Mouse (Mus musculus) CH12.LX (cell line): ENCODE results near the gene Gm12830. TPM values are rescaled to one million over a fixed set of nuclear protein-coding genes. Genes with fewer than 3 reads are reported as not detected.

Experiments
- DNase-seq: peaks from one replicate; pipeline ENCODE4 v3.0.0-alpha.2; 2013; ENCODE audit errors: extremely low read depth
- H3K27ac ChIP-seq: 2 replicates; pipeline ENCODE4 v1.5.1; 2012; ENCODE audit warnings: low read depth, mild to moderate bottlenecking, control low read depth, moderate library complexity; ENCODE audit not compliant: insufficient read depth
- H3K27me3 ChIP-seq: replicated peaks from 2 replicates; pipeline ENCODE3; 2012; ENCODE audit warnings: inconsistent platforms
- H3K36me3 ChIP-seq, 2 experiments: replicated peaks in 1 of 2; 2 replicates each; pipeline versions ENCODE3 to v1.6.1; 2012; ENCODE audit warnings: inconsistent platforms in 1 of 2, low read length in 1 of 2, mild to moderate bottlenecking in 1 of 2, mixed read lengths in 1 of 2, moderate library complexity in 1 of 2; ENCODE audit not compliant: control insufficient read depth in 1 of 2, insufficient read depth in 1 of 2
- H3K4me1 ChIP-seq, 2 experiments: 2 replicates each; pipeline ENCODE4 v1.6.1; 2012; ENCODE audit warnings: inconsistent platforms in 1 of 2, moderate library complexity in 1 of 2; ENCODE audit not compliant: insufficient read depth in 2 of 2, control insufficient read depth in 1 of 2
- H3K4me2 ChIP-seq: 2 replicates; pipeline ENCODE4 v1.6.1; 2012; ENCODE audit warnings: low read depth, mild to moderate bottlenecking, control low read depth; ENCODE audit not compliant: poor library complexity, insufficient read depth, severe bottlenecking
- H3K4me3 ChIP-seq, 3 experiments: fragments of 150-350 bp in 1 of 3; sonication (generic) in 1 of 3; replicated peaks in 1 of 3; 2 replicates each; pipeline versions ENCODE3 to v1.5.1; 2011 to 2012; ENCODE audit warnings: low read depth in 2 of 3, low read length in 2 of 3, mild to moderate bottlenecking in 2 of 3, moderate library complexity in 2 of 3, control low read depth in 1 of 3, improper control_type of control experiment in 1 of 3, inconsistent platforms in 1 of 3, mixed read lengths in 1 of 3; ENCODE audit not compliant: poor library complexity in 1 of 3
- H3K79me2 ChIP-seq: replicated peaks from 2 replicates; pipeline ENCODE4 v1.6.1; 2012; ENCODE audit warnings: mild to moderate bottlenecking, moderate library complexity; ENCODE audit not compliant: control insufficient read depth, poor library complexity, insufficient read depth, severe bottlenecking; ENCODE audit errors: extremely low read depth
- H3K9ac ChIP-seq: 2 replicates; pipeline ENCODE4 v1.6.1; 2012; ENCODE audit warnings: low read depth, mild to moderate bottlenecking, control low read depth, moderate library complexity; ENCODE audit not compliant: insufficient read depth
- H3K9me3 ChIP-seq: replicated peaks from 2 replicates; pipeline ENCODE3; 2012; ENCODE audit warnings: low read length, inconsistent platforms, mixed read lengths
- BHLHE40 ChIP-seq: IDR thresholded peaks from 2 replicates; pipeline ENCODE4 v1.6.1; 2011; ENCODE audit warnings: mild to moderate bottlenecking, low read depth, low read length, improper control_type of control experiment
- CHD1 ChIP-seq: IDR thresholded peaks from 2 replicates; pipeline ENCODE4 v1.6.1; 2012; ENCODE audit warnings: low read depth, low read length, improper control_type of control experiment, inconsistent platforms
- CTCF ChIP-seq, 2 experiments: IDR thresholded peaks in 1 of 2; conservative IDR thresholded peaks in 1 of 2; 2 replicates each; pipeline ENCODE4 v1.5.1; 2011 to 2012; ENCODE audit warnings: low read depth in 2 of 2, low read length in 2 of 2, improper control_type of control experiment in 1 of 2, inconsistent platforms in 1 of 2, mild to moderate bottlenecking in 1 of 2, moderate library complexity in 1 of 2
- EP300 ChIP-seq: IDR thresholded peaks from 2 replicates; pipeline ENCODE4 v1.6.1; 2011; ENCODE audit warnings: low read length, improper control_type of control experiment
- GABPA ChIP-seq: IDR thresholded peaks from 2 replicates; pipeline ENCODE4 v1.6.1; 2012; ENCODE audit warnings: low read depth, low read length, improper control_type of control experiment, inconsistent platforms; ENCODE audit not compliant: insufficient replicate concordance
- HCFC1 ChIP-seq: IDR thresholded peaks from 2 replicates; pipeline ENCODE4 v1.6.1; 2012; ENCODE audit warnings: low read depth, mild to moderate bottlenecking, inconsistent platforms, low read length, improper control_type of control experiment
- JUN ChIP-seq: IDR thresholded peaks from 2 replicates; pipeline ENCODE4 v1.6.1; 2011; ENCODE audit warnings: low read depth, mild to moderate bottlenecking, low read length, improper control_type of control experiment, moderate library complexity; ENCODE audit not compliant: insufficient read depth
- KAT2A ChIP-seq: IDR thresholded peaks from 2 replicates; pipeline ENCODE4 v1.6.1; 2012; ENCODE audit warnings: low read length, improper control_type of control experiment, inconsistent platforms; ENCODE audit not compliant: insufficient replicate concordance
- MAX ChIP-seq: IDR thresholded peaks from 2 replicates; pipeline ENCODE4 v1.6.1; 2011; ENCODE audit warnings: low read length, improper control_type of control experiment
- MAZ ChIP-seq: IDR thresholded peaks from 2 replicates; pipeline ENCODE4 v1.6.1; 2012; ENCODE audit warnings: low read depth, mild to moderate bottlenecking, inconsistent platforms, low read length, improper control_type of control experiment, moderate library complexity
- MEF2A ChIP-seq: IDR thresholded peaks from 2 replicates; pipeline ENCODE4 v1.6.1; 2014; ENCODE audit warnings: low read depth, mild to moderate bottlenecking, inconsistent platforms, low read length, improper control_type of control experiment, borderline replicate concordance
- MYC ChIP-seq: IDR thresholded peaks from 2 replicates; pipeline ENCODE4 v1.6.1; 2011; ENCODE audit warnings: low read depth, mild to moderate bottlenecking, improper control_type of control experiment, low read length
- PAX5 ChIP-seq: IDR thresholded peaks from 2 replicates; pipeline ENCODE4 v1.6.1; 2012; ENCODE audit warnings: low read length, inconsistent platforms, mixed read lengths
- POLR2A ChIP-seq: IDR thresholded peaks from 2 replicates; pipeline ENCODE4 v1.6.1; 2011; ENCODE audit warnings: low read depth, mild to moderate bottlenecking, improper control_type of control experiment, low read length
- POLR2AphosphoS2 ChIP-seq: IDR thresholded peaks from 2 replicates; pipeline ENCODE4 v1.6.1; 2011; ENCODE audit warnings: low read depth, low read length, improper control_type of control experiment
- RAD21 ChIP-seq: IDR thresholded peaks from 2 replicates; pipeline ENCODE4 v1.6.1; 2011; ENCODE audit warnings: low read depth, mild to moderate bottlenecking, low read length, improper control_type of control experiment, moderate library complexity
- SMC3 ChIP-seq: IDR thresholded peaks from 2 replicates; pipeline ENCODE4 v1.6.1; 2011; ENCODE audit warnings: low read depth, low read length, improper control_type of control experiment
- TBP ChIP-seq: conservative IDR thresholded peaks from 2 replicates; pipeline ENCODE4 v1.6.1; 2011; ENCODE audit warnings: low read depth, low read length, improper control_type of control experiment
- TCF12 ChIP-seq: IDR thresholded peaks from 2 replicates; pipeline ENCODE4 v1.6.1; 2014; ENCODE audit warnings: low read depth, mild to moderate bottlenecking, inconsistent platforms, low read length, improper control_type of control experiment
- UBTF ChIP-seq: IDR thresholded peaks from 2 replicates; pipeline ENCODE4 v1.6.1; 2012; ENCODE audit warnings: low read depth, mild to moderate bottlenecking, inconsistent platforms, low read length, improper control_type of control experiment, moderate library complexity
- USF2 ChIP-seq: conservative IDR thresholded peaks from 2 replicates; pipeline ENCODE4 v1.6.1; 2011; ENCODE audit warnings: low read depth, low read length, improper control_type of control experiment
- ZC3H11A ChIP-seq: IDR thresholded peaks from 2 replicates; pipeline ENCODE4 v1.6.1; 2012; ENCODE audit warnings: low read depth, mild to moderate bottlenecking, inconsistent platforms, low read length, improper control_type of control experiment
- ZKSCAN1 ChIP-seq: IDR thresholded peaks from 2 replicates; pipeline ENCODE4 v1.6.1; 2012; ENCODE audit warnings: low read depth, inconsistent platforms, low read length, improper control_type of control experiment, borderline replicate concordance
- dilution Hi-C: fragments of 300-500 bp; cut with MboI; formaldehyde crosslinking; loops from 2 replicates; pipeline ENCODE4 v1.14.3; 2020; ENCODE audit warnings: low sequenced_read_pairs; ENCODE audit not compliant: extremely low pct_unique_long_range_greater_than_20kb, extremely low pct_ligation_motif_present
- in situ Hi-C: fragments of 300-500 bp; cut with MboI; formaldehyde crosslinking; loops from 3 replicates; pipeline ENCODE4 v1.14.3; 2019; ENCODE audit warnings: low sequenced_read_pairs, low pct_ligation_motif_present, low pct_unique_long_range_greater_than_20kb, mixed read lengths
- polyA plus RNA-seq: library from polyadenylated mRNA; unstranded; fragments of >175 nt; gene quantifications from 2 replicates; pipeline ENCODE4 v1.2.1, GENCODE M21; 2012; ENCODE audit warnings: low read depth; ENCODE audit not compliant: insufficient read length
- total RNA-seq, 2 experiments: library from RNA; depleted of rRNA; stranded (reverse); fragments of 300-350 nt in 1 of 2; fragments of >200 nt in 1 of 2; gene quantifications; 2 replicates each; pipeline ENCODE4 v1.2.3; 2012 to 2014

Gene Gm12830
- total and polyA plus RNA-seq, 3 experiments: not detected

DNA sequence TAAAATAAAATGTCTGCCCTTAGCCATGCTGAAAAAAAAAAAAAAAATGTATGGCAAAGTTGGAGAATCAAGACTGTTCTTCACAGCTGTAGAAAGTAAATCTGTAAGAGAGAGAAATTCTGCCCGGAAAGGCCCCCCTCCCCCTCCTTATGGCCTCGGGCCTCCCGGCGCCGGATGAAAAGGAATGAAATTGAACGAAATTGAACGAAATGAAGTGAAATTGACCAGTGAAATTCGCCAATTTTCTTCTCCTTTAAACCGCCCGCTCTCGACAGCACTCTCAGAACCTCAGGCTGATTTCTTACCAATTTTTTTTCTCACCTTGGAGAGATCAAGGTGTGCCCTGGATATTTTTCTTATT, 81.9 kb downstream of the Gm12830 start:
- no peaks in the 10 kb centered on the region for H3K79me2 ChIP-seq
- peaks cover 15% of the 10 kb centered on the region for H3K9me3 ChIP-seq
- TF ChIP-seq USF2 (no peak), JUN (no peak), CHD1 (no peak), POLR2AphosphoS2 (no peak), ZKSCAN1 (no peak), MAZ (no peak), UBTF (no peak), RAD21 (no peak)
- no peak overlapping the region for H3K4me3 ChIP-seq
- H3K9ac ChIP-seq: no peak overlapping the region
- dilution Hi-C loops (no loop called here), in situ Hi-C loops (no loop called here)
- no peak overlapping the region for H3K27ac ChIP-seq
- H3K36me3 ChIP-seq: no peaks in the 10 kb centered on the region
- no peak for DNase-seq
- no peaks in the 10 kb centered on the region for H3K4me1 ChIP-seq
- H3K27me3 ChIP-seq: peaks cover 63% of the 10 kb centered on the region
- no peak overlapping the region for H3K4me2 ChIP-seq

DNA sequence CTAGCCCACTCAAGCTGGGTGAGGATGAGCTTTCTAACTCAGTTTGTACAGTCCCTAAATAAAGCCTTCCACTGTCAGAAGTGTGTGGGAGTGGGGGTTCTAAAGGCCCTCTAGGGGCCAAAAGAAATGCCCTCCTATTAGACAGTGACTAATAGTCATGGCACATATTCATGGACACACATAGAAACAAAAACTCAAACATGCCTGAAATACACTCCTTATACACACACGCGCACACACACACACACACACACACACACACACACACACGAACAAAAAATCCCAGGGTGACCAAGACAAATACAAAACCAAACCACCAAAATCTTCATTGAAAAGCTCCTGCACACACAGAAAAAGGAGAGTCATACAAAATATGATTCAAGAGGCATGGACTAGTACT, 84.0 kb downstream of the Gm12830 start:
- Histone ChIP-seq H3K4me3 (no peak overlapping the region), H3K27me3 (peaks cover 43% of the 10 kb centered on the region), H3K9ac (no peak overlapping the region), H3K4me1 (peaks cover 0 to 1% of the 10 kb centered on the region in 2 experiments; a peak in 2 of 4 replicates), H3K27ac (no peak overlapping the region), H3K79me2 (no peaks in the 10 kb centered on the region), H3K9me3 (peaks cover 15% of the 10 kb centered on the region), H3K4me2 (no peak overlapping the region), H3K36me3 (no peaks in the 10 kb centered on the region)
- no peak for DNase-seq
- in situ Hi-C loops: no loop called here
- dilution Hi-C loops: no loop called here
- TF ChIP-seq POLR2AphosphoS2: no peak
- TF ChIP-seq BHLHE40: no peak
- no peak for TF ChIP-seq CTCF (conservative IDR thresholded peaks at IDR 0.05 in 1 of 2, IDR thresholded peaks at IDR 0.05 in 1 of 2; ENCODE audit: low read depth in 2 of 2, low read length in 2 of 2)
- TF ChIP-seq EP300: no peak
- no peak for TF ChIP-seq GABPA
- TF ChIP-seq CHD1: no peak
- no peak for TF ChIP-seq USF2
- TF ChIP-seq TCF12: no peak
- TF ChIP-seq PAX5: no peak
- TF ChIP-seq RAD21: no peak
- no peak for TF ChIP-seq MYC
- no peak for TF ChIP-seq ZC3H11A
- TF ChIP-seq TBP: no peak
- TF ChIP-seq MEF2A: no peak
- no peak for TF ChIP-seq HCFC1
- TF ChIP-seq KAT2A: no peak
- TF ChIP-seq UBTF: no peak
- TF ChIP-seq MAX: no peak
- TF ChIP-seq POLR2A: no peak
- TF ChIP-seq SMC3: no peak

Other genes starting within 250 kb of the Gm12830 start
- 0.17 TPM in 2 replicates for gene Foxd2, start 87.2 kb downstream of the Gm12830 start, total RNA-seq (2012; rRNA removed)
- gene Foxd2, start 87.2 kb downstream of the Gm12830 start, total RNA-seq (2014; rRNA removed): not detected in 2 replicates
- 0.14 and 0.19 TPM in 2 replicates for gene Foxd2, start 87.2 kb downstream of the Gm12830 start, polyA plus RNA-seq
- not detected in 2 replicates for gene Foxe3, start 104.3 kb downstream of the Gm12830 start, total RNA-seq (2012; rRNA removed)
- not detected in 2 replicates for gene Foxe3, start 104.3 kb downstream of the Gm12830 start, total RNA-seq (2014; rRNA removed)
- not detected in 2 replicates for gene Foxe3, start 104.3 kb downstream of the Gm12830 start, polyA plus RNA-seq
- gene Cmpk1, start 165.5 kb downstream of the Gm12830 start, total RNA-seq (2012; rRNA removed): 27.2 and 35.9 TPM in 2 replicates
- gene Cmpk1, start 165.5 kb downstream of the Gm12830 start, total RNA-seq (2014; rRNA removed): 115 and 127 TPM in 2 replicates
- gene Cmpk1, start 165.5 kb downstream of the Gm12830 start, polyA plus RNA-seq: 92.1 and 99.8 TPM in 2 replicates
- 8.9 and 9.0 TPM in 2 replicates for gene Stil, start 178.4 kb downstream of the Gm12830 start, total RNA-seq (2012; rRNA removed)
- gene Stil, start 178.4 kb downstream of the Gm12830 start, total RNA-seq (2014; rRNA removed): 8.1 and 8.4 TPM in 2 replicates
- gene Stil, start 178.4 kb downstream of the Gm12830 start, polyA plus RNA-seq: 9.7 and 11.8 TPM in 2 replicates
- gene Tal1, start 234.7 kb downstream of the Gm12830 start, total RNA-seq (2012; rRNA removed): 0.34 and 0.50 TPM in 2 replicates
- 0.12 and 0.15 TPM in 2 replicates for gene Tal1, start 234.7 kb downstream of the Gm12830 start, total RNA-seq (2014; rRNA removed)
- 0.13 and 0.19 TPM in 2 replicates for gene Tal1, start 234.7 kb downstream of the Gm12830 start, polyA plus RNA-seq